Mouse (Mus musculus) liver (tissue): ENCODE measurements around the gene Gm8251.
"Not testable (repeated sequence)": the region's sequence is repeated elsewhere in the genome, so short reads cannot be mapped to it uniquely, and the experiment has no call there.

Experiments used
- DNase-seq: peaks from one replicate; pipeline ENCODE4 v3.0.0-alpha.2; 2020; ENCODE audit warnings: mixed read lengths

Gm8251 gene

DNA sequence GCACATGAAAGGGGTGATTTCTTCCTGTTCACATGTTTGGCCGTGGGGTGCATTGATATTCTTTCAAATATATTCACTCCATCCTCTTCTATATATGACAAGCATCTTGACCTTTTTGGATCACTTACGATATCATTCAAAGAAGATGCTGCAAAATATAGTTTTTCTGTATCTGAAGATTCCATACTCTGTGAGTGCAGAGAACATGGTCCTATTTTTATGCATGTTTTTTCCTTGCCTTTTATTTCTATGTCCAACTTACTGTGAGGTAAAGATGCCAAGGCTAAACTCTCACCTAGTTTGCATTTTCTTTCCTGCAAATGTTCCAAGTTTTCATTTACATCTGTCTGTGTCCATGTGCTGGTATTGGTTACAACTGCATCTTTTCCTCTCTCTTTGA lies at the start of gene Gm8251:
Gene Gm8251 (minus strand): TSS at position 101 of the 400 bp plus-strand sequence.
- DNase-seq = no peak

GRCm38 (mm10) chr1:44102939-44103338 lies 41.2 kb upstream of the Gm8251 start:
- DNase-seq = no peak

GRCm38 (mm10) chr1:44102259-44102717 lies 40.6 kb upstream of the Gm8251 start, which contains the start of gene Tex30:
TSS of gene Tex30 (minus strand) at chr1:44102441.
- peak; percentile 97 for DNase-seq

GRCm38 (mm10) chr1:44101448-44102225 lies 39.9 kb upstream of the Gm8251 start:
- peak; percentile 85 for DNase-seq

DNA sequence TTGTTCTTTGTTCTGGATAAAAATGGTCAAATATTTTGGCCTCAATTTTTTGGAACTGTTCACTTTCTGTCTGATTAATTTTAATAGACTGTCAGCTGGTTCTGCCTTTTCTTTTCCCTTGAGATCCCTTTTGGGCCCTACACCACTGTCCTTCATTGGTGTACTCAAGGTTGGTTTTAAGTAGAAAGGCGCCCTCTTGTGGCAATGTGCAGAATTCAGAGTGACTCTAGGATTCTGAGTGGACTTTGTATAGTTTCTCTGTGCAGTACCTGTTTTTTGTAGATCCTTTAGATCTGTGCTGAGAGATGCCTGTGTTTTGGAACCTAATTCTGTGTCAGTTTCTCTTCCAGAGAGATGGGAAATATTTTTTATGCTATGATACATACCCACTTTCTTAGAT lies 2.9 kb upstream of the Gm8251 start:
- peak; percentile 46 for DNase-seq

DNA sequence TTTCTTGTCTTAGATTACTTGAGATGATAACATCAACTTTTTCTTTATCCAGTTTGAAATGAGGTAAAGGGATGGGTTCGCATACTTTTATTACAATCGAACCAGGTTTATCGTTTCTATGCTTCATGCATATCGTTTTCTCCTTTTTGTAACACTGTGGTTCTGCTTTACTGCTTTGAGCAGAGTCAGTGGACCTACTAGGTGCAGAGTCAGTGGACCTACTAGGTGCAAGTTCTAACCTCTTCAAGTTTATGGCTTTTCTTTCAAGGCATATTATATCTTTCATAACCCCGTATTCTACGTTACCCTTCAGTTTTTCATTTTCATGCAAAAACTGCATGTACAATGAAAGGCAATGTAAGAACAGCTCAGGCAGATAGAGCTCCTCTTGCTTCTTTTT lies 1.7 kb upstream of the Gm8251 start:
- DNase-seq = no peak

DNA sequence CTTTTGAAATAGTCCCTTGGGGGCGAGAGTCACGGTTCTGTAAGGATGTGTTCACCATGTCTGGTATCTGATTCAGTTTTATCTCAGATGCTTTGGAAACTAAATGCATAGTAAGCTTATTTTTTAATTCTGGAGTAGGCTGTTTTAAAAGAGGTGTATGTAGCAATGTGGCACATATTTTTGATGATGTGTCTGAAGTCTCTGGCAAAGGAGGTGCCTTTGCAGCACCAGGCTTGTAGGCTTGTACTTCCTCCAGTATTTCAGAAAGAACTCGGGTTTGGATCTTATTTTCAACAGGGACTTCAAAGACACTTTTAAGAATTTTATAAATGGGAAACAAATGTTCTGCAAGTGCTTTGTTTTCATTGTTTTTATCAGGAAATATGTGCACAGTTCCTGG lies 3.9 kb downstream of the Gm8251 start:
- no peak for DNase-seq

DNA sequence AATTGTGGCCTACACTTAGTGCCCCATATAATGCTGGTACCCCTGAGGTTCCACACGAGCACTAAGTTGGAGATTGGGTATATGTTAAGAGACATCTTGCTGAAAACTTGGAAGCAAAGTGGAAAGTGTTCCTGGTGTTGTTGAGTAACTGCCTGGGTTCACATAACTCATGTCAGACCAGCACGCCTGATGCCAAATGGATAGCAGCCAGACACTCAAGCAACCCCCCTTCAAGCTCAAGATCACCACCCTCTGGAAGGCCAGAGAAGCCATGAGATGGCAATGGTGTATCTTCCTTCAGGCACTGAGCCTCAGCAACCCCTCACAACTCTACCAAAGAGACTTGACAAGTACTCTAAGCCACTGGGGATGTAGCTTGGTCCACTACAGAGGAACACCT lies 15.2 kb downstream of the Gm8251 start:
- no peak for DNase-seq

DNA sequence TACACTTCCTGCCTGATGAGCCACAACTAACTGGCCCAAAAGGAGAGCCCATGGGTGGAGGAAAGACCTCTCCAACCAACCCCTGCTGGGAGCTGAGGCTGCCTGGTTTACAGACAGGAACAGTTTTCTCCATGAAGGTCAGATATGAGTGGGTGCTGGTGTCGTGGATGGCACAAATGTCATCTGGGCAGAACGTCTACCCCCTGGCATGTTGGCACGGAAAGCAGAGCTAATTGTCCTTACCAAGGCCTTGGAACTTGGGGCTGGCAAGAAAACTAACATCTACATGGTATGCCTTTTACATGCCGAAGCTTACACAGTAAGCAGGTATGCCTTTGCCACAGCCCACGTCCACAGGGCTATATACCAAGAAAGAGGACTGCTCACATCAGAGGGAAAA lies 16.0 kb downstream of the Gm8251 start:
- DNase-seq = not testable (repeated sequence)

GRCm38 (mm10) chr1:44042555-44042915 lies 19.2 kb downstream of the Gm8251 start:
- DNase-seq = no peak

GRCm38 (mm10) chr1:44041797-44042554 lies 19.8 kb downstream of the Gm8251 start:
- DNase-seq = peak; percentile 71

GRCm38 (mm10) chr1:44032948-44033347 lies 28.8 kb downstream of the Gm8251 start:
- no peak for DNase-seq

DNA sequence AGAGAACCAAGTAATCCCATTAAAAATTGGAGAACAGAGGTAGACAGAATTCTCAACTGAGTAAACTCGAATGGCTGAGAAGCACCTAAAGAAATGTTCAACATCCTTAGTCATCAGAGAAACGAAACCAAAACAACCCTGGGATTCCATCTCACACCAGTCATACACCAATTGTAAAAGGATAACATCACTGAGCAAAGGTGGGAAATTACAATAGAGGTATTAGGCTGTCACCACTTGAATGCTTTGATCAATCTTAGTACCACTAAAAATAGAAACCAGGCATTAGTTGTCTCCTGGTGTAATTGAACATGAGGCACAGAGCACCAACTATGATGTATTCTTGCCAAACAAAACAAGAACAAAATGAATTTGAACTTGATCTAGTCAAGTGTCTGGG lies 29.5 kb downstream of the Gm8251 start:
- DNase-seq = no peak

- no peak for DNase-seq
Measured at GRCm38 (mm10) chr1:44027651-44028050, 34.1 kb downstream of the Gm8251 start.

DNA sequence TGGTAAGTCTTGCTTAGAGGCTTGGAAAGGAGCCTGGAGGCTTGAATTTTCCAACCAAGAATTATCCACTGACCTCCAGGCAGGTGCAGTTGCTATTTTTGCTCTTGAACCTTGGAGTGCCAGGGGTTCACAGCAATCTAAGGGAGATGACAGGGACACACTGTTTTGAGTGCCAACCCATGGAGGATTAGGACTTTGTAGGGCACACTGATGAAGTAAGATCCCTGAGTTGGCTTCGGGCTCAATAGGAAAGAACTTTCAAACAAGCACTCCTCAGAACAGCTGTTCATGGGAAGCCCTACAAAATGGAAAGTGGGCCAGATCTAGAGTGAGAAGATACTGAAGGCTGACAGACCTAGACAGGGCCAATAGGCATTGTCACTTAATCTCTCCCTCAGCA lies 39.1 kb downstream of the Gm8251 start:
- no peak for DNase-seq

- DNase-seq = no peak
Measured at GRCm38 (mm10) chr1:44019934-44020333, 41.8 kb downstream of the Gm8251 start, which contains the start of gene Mettl21c. TSS of gene Mettl21c (minus strand) at chr1:44020034.

GRCm38 (mm10) chr1:44015556-44015955 lies 46.2 kb downstream of the Gm8251 start:
- DNase-seq = no peak
